10 mouse cellular contexts compared by ENCODE assay signal in the genomic region with DNA sequence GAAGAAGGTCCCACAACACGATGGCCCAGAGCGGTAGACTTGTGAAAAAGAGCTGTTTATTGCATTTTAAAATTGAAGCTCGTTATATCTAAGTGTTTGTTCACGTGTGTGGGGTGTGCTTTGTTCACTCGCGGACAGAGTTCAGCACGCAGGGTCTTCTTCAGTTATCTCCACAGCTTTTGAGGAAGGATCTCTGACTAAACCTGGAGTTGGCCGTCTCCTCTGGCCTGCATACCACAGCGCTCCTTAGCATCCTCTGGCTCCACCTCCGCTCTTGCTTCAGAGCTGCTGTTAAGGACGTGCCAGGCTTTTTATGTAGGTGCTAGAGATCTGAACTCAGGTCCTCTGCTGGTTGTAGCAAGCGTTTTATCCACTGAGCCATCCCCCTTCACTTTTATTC. TPM values are rescaled to one million over a fixed set of nuclear protein-coding genes. Genes with fewer than 3 reads are reported as not detected.
DNase-seq lines count a peak whose midpoint lies in the region; ATAC-seq lines count a peak whose summit lies in the region.
"Had no signal": no experiment of that assay in that cellular context is flagged by ENCODE, and none has a peak within 500 bp of the region (broad histone marks: within the 10 kb centered on the region; RNA-seq: fewer than 3 reads in every experiment).

No protein-coding gene starts in this region.

- H3K27ac ChIP-seq in forebrain, embryonic 12.5 days, result no peak overlapping the region
- H3K27ac ChIP-seq in forebrain, embryonic 13.5 days, result no peak overlapping the region
- H3K27ac ChIP-seq in liver, embryonic 15.5 days (replicated peaks), result no peak overlapping the region
- H3K27ac ChIP-seq in neural tube, embryonic 15.5 days (replicated peaks), result 0 out of 2 replicates have a peak overlapping the region, but pooled peaks have one; percentile 23

- DNase-seq in lung, adult 18-20 months, result peak; percentile 34 to 40
- DNase-seq in lung, postnatal 4 days, result no peak
- no peak for DNase-seq in gastrocnemius, postnatal 10 days
- DNase-seq in cerebellum, adult 18-20 months, result no peak
- DNase-seq: B cell, adult 2 months had no signal

- H3K9ac ChIP-seq in forebrain, embryonic 12.5 days, result no peak overlapping the region
- no peak overlapping the region for H3K9ac ChIP-seq in forebrain, embryonic 13.5 days
- no peak overlapping the region for H3K9ac ChIP-seq in liver, embryonic 15.5 days
- no peak overlapping the region for H3K9ac ChIP-seq in neural tube, embryonic 15.5 days (replicated peaks)

- no peaks in the 10 kb centered on the region for H3K36me3 ChIP-seq in forebrain, embryonic 12.5 days (replicated peaks)
- H3K36me3 ChIP-seq in forebrain, embryonic 13.5 days (ENCODE audit: poor library complexity, severe bottlenecking), result no peaks in the 10 kb centered on the region
- H3K36me3 ChIP-seq in liver, embryonic 15.5 days (replicated peaks), result no peaks in the 10 kb centered on the region
- H3K36me3 ChIP-seq in neural tube, embryonic 15.5 days, result no peaks in the 10 kb centered on the region

- H3K9me3 ChIP-seq in forebrain, embryonic 12.5 days, result no peaks in the 10 kb centered on the region
- no peaks in the 10 kb centered on the region for H3K9me3 ChIP-seq in forebrain, embryonic 13.5 days (replicated peaks)
- H3K9me3 ChIP-seq in liver, embryonic 15.5 days (replicated peaks), result no peaks in the 10 kb centered on the region
- H3K9me3 ChIP-seq in neural tube, embryonic 15.5 days (replicated peaks), result no peaks in the 10 kb centered on the region

- peaks cover 60% of the 10 kb centered on the region for H3K27me3 ChIP-seq in forebrain, embryonic 12.5 days
- H3K27me3 ChIP-seq in forebrain, embryonic 13.5 days, result peaks cover 45% of the 10 kb centered on the region
- peaks cover 44% of the 10 kb centered on the region for H3K27me3 ChIP-seq in liver, embryonic 15.5 days
- H3K27me3 ChIP-seq in neural tube, embryonic 15.5 days (replicated peaks), result peaks cover 21% of the 10 kb centered on the region

- 28% methylated on average over 12 of the region's 12 CpGs for WGBS in forebrain, embryonic 12.5 days
- 22% methylated on average over 12 of the region's 12 CpGs for WGBS in forebrain, embryonic 13.5 days
- WGBS in liver, embryonic 15.5 days (ENCODE audit: insufficient replicate concordance), result 19% methylated on average over 12 of the region's 12 CpGs
- 28% methylated on average over 12 of the region's 12 CpGs for WGBS in neural tube, embryonic 15.5 days

- 0 out of 2 replicates have a peak overlapping the region, but pooled peaks have one; percentile 24 for H3K4me2 ChIP-seq in forebrain, embryonic 12.5 days
- H3K4me2 ChIP-seq in forebrain, embryonic 13.5 days, result no peak overlapping the region; the same call in 1 of the 2 replicates
- 0 out of 2 replicates have a peak overlapping the region, but pooled peaks have one; percentile 13 for H3K4me2 ChIP-seq in liver, embryonic 15.5 days
- peak overlapping the region; percentile 36 for H3K4me2 ChIP-seq in neural tube, embryonic 15.5 days

- ATAC-seq in forebrain, embryonic 12.5 days (ENCODE audit: low FRiP score), result no peak
- no peak for ATAC-seq in forebrain, embryonic 13.5 days
- no peak for ATAC-seq in liver, embryonic 15.5 days (ENCODE audit: insufficient read depth)
- ATAC-seq in neural tube, embryonic 15.5 days (ENCODE audit: low FRiP score), result no peak
- ATAC-seq: forebrain, embryonic 16.5 days had no signal

- H3K4me1 ChIP-seq in forebrain, embryonic 12.5 days, result peaks cover 16% of the 10 kb centered on the region
- peaks cover 16% of the 10 kb centered on the region for H3K4me1 ChIP-seq in forebrain, embryonic 13.5 days
- H3K4me1 ChIP-seq in liver, embryonic 15.5 days (replicated peaks), result peaks cover 25% of the 10 kb centered on the region
- H3K4me1 ChIP-seq in neural tube, embryonic 15.5 days, result peaks cover 22% of the 10 kb centered on the region

- H3K4me3 ChIP-seq in forebrain, embryonic 12.5 days (replicated peaks), result no peak overlapping the region
- H3K4me3 ChIP-seq in forebrain, embryonic 13.5 days, result no peak overlapping the region
- H3K4me3 ChIP-seq in liver, embryonic 15.5 days (replicated peaks), result no peak overlapping the region
- H3K4me3 ChIP-seq in neural tube, embryonic 15.5 days (replicated peaks), result no peak overlapping the region

RNA-seq across cellular contexts. Expression of a gene that starts 52.9 kb away (rescaled TPM):
- 157 and 165 TPM in 2 replicates for polyA plus RNA-seq in forebrain, embryonic 12.5 days (2016; fragmentation: Nextera tagmentation; extraction: Ambion mirVana)
- 139 and 143 TPM in 2 replicates for polyA plus RNA-seq in forebrain, embryonic 13.5 days (2015; fragmentation: Nextera tagmentation; extraction: Ambion mirVana)
- polyA plus RNA-seq in liver, embryonic 15.5 days (2015; fragmentation: Nextera tagmentation; extraction: Ambion mirVana), result 16.9 and 17.1 TPM in 2 replicates
- 87.8 and 96.6 TPM in 2 replicates for polyA plus RNA-seq in neural tube, embryonic 15.5 days (2015; fragmentation: Nextera tagmentation; extraction: Ambion mirVana)
- total RNA-seq in gastrocnemius, postnatal 10 days (2021), result 10 to 100 TPM; 87.0 to 97.5 TPM

Comparison
In these comparisons a context has a peak if more than half of its experiments do, and no peak if none do; other contexts are left out.
1. DNase-seq: peak in lung, adult 18-20 months (2 of 2); none in lung, postnatal 4 days (0 of 2), gastrocnemius, postnatal 10 days (single experiment) and cerebellum, adult 18-20 months (0 of 2).